Mouse (Mus musculus): Measurements from ENCODE around the gene Trim38.

Trim38 gene

GRCm38 (mm10) chr13:23834836-23835235, 65.1 kb downstream of the Trim38 start:
- DNase-seq (ENCODE audit: low read depth in 1 of 2, low spot score in 2 of 2) = no peak

DNA sequence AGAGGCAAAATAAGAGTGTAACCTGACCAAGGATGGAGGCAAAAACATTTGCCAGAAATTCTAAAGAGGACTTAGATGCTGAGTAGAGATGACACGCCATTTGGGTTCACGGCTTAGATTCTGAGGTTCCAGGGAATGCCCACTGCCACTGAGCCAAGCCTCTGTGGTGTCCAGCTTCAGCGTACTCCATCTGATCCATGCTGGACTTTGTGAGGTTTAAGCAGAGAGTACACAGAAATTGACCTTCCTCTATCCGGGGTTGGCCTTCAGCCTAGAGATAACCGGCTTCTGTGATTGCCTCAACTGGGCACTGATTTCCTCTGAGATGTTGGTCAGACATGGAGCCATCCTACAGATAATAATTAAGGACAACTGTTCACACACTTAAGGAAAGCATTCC, 66.9 kb downstream of the Trim38 start:
- no peak for DNase-seq (ENCODE audit: low read depth in 1 of 2, low spot score in 2 of 2)

DNA sequence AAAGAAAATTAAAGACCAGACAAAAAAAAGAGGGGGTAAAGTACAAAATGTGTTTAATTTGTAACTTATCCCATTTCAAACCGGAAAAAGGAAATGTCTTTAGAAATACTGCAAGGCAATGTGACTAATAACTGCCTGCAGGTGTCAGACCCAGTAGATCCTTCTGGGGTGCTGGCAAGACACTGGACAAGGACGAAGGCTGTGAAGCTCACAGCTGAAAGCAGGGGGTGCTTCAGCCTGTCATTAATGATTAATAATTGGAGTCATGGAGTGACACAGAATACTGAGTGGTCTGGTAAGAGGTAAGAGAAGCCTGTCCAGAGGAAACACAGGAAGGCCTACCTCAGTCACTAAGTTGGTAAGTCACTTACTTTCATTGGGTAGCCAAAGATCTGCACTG, 69.6 kb downstream of the Trim38 start, which contains the start of gene Slc17a3:
Slc17a3 (plus strand) TSS at position 127 of the 400 bp plus-strand sequence.
- no peak for DNase-seq (ENCODE audit: low read depth in 1 of 2, low spot score in 2 of 2)
